Mouse (Mus musculus) forebrain, embryonic 11.5 days (tissue): ENCODE measurements around the gene Gramd1c. TPM values are rescaled to one million over a fixed set of nuclear protein-coding genes. Genes with fewer than 3 reads are reported as not detected.

Source experiments
- ATAC-seq: fragments of 200-750 bp; cut with Nextera tagmentation; replicated peaks from 2 replicates; pipeline ENCODE4 v1.8.0; 2017; ENCODE audit warnings: moderate TSS enrichment; ENCODE audit not compliant: low FRiP score
- DNase-seq: peaks from one replicate; pipeline ENCODE4 v3.0.0-alpha.2; 2017; ENCODE audit warnings: low spot score
- H3K27ac ChIP-seq: fragments of 300-500 bp; sonication (generic); 2 replicates; pipeline ENCODE4 v1.5.1; 2014; ENCODE audit warnings: low read depth, low read length
- H3K27me3 ChIP-seq: fragments of 300-500 bp; sonication (generic); 2 replicates; pipeline ENCODE4 v1.6.1; 2014; ENCODE audit warnings: mild to moderate bottlenecking, low read length, mixed read lengths; ENCODE audit not compliant: control insufficient read depth, insufficient read depth
- H3K36me3 ChIP-seq: fragments of 300-500 bp; sonication (generic); 2 replicates; pipeline ENCODE4 v1.6.1; 2014; ENCODE audit warnings: mild to moderate bottlenecking, low read length, moderate library complexity, mixed read lengths; ENCODE audit not compliant: control insufficient read depth, insufficient read depth
- H3K4me1 ChIP-seq: fragments of 300-500 bp; sonication (generic); replicated peaks from 2 replicates; pipeline ENCODE4 v1.6.1; 2014; ENCODE audit warnings: low read length, mixed read lengths; ENCODE audit not compliant: control insufficient read depth, insufficient read depth
- H3K4me2 ChIP-seq: fragments of 300-500 bp; sonication (generic); 2 replicates; pipeline ENCODE4 v1.6.1; 2014; ENCODE audit warnings: low read depth, mild to moderate bottlenecking, low read length, moderate library complexity, mixed read lengths; ENCODE audit not compliant: severe bottlenecking
- H3K4me3 ChIP-seq: fragments of 300-500 bp; sonication (generic); 2 replicates; pipeline ENCODE4 v1.5.1; 2014; ENCODE audit warnings: low read depth, low read length
- H3K9ac ChIP-seq: fragments of 300-500 bp; sonication (generic); 2 replicates; pipeline ENCODE4 v1.6.1; 2014; ENCODE audit warnings: low read length
- H3K9me3 ChIP-seq: fragments of 300-500 bp; sonication (generic); 2 replicates; pipeline ENCODE4 v1.6.1; 2016; ENCODE audit warnings: low read length, mixed read lengths; ENCODE audit not compliant: control insufficient read depth
- WGBS: fragments of 180-500 bp; shearing (Covaris S2); extraction: QIAGEN DNeasy Blood & Tissue Kit; methylation state at CpG from one replicate; pipeline ENCODE4 v1.1.7; 2014; 5-methylcytosine and 5-hydroxymethylcytosine counted together
- polyA plus RNA-seq: library from polyadenylated mRNA; unstranded; fragments of >200 nt; fragmentation: Nextera tagmentation; extraction: Ambion mirVana; gene quantifications from 2 replicates; pipeline ENCODE4 v1.2.1, GENCODE M21; 2014

Gramd1c gene
- polyA plus RNA-seq, 1 experiment from 2014 or later, result 3.1 TPM

- 82% methylated on average over 4 of the region's 4 CpGs for WGBS
- no peak overlapping the region for H3K4me3 ChIP-seq
- no peak overlapping the region for H3K4me2 ChIP-seq
- no peaks in the 10 kb centered on the region for H3K9me3 ChIP-seq
- no peaks in the 10 kb centered on the region for H3K27me3 ChIP-seq
- H3K9ac ChIP-seq, result no peak overlapping the region
- DNase-seq (no peak), ATAC-seq (no peak)
- no peaks in the 10 kb centered on the region for H3K36me3 ChIP-seq
- no peaks in the 10 kb centered on the region for H3K4me1 ChIP-seq
- no peak overlapping the region for H3K27ac ChIP-seq
Observed at GRCm38 (mm10) chr16:43958038-43958437, 105.1 kb downstream of the Gramd1c start.

DNA sequence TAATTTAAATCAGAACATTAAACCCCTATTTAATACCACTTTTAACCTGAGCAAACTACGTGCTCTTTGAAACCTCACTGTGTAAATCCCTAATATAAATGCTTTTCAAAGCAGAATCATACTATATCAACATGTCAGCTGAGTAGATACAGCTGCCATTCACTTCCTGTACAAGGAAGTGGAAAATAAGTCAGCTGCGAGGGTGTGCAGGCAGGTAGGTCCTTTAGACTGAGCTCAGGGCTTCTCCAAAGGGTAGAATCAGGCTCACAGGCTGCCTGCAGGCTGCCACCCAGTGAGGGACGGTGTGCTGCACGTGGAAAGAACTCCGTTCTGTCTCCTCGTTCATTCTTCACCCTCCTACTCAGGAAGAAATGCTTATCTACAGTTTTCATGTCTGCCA, 108.2 kb downstream of the Gramd1c start:
- no peaks in the 10 kb centered on the region for H3K9me3 ChIP-seq
- no peaks in the 10 kb centered on the region for H3K27me3 ChIP-seq
- no peak for ATAC-seq

DNA sequence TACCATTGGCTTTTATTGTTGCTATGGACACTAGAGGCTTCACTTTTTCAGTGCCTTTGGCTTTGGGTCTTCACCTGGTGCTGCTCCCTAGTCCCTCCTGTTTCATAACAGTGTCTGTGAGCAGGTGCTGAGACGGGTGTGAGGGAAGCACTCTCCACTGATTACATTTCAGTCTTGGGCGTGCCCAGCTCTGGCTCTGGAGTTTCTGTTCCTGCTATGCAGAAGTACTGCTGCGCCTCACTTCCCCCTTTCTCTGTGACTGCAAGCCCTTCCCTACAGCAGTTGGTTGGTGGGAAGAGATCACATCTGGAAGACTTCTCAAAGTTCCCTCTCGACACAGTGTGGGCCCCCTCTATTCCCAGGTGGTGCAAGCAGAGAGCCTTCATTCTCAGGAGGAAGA, 111.6 kb downstream of the Gramd1c start:
- ATAC-seq, result no peak
- no peaks in the 10 kb centered on the region for H3K4me1 ChIP-seq
- no peaks in the 10 kb centered on the region for H3K9me3 ChIP-seq
- no peak overlapping the region for H3K4me3 ChIP-seq
- H3K36me3 ChIP-seq, result no peaks in the 10 kb centered on the region
- no peaks in the 10 kb centered on the region for H3K27me3 ChIP-seq
- no peak overlapping the region for H3K4me2 ChIP-seq
- 86% methylated on average over 4 of the region's 4 CpGs for WGBS
- no peak for DNase-seq
- H3K27ac ChIP-seq, result no peak overlapping the region
- no peak overlapping the region for H3K9ac ChIP-seq

More for the DNA sequence above, 108.2 kb downstream of the Gramd1c start:
- Histone ChIP-seq H3K36me3 (no peaks in the 10 kb centered on the region), H3K4me2 (no peak overlapping the region), H3K4me3 (no peak overlapping the region), H3K9ac (no peak overlapping the region), H3K4me1 (no peaks in the 10 kb centered on the region), H3K27ac (no peak overlapping the region)
- DNase-seq, result no peak
- WGBS, result 87% methylated on average over 6 of the region's 6 CpGs

GRCm38 (mm10) chr16:43945869-43946268, 117.3 kb downstream of the Gramd1c start:
- DNase-seq, result no peak
- H3K4me2 ChIP-seq, result no peak overlapping the region
- WGBS, result 83% methylated on average over 3 of the region's 3 CpGs
- ATAC-seq, result no peak
- no peaks in the 10 kb centered on the region for H3K4me1 ChIP-seq
- no peak overlapping the region for H3K9ac ChIP-seq
- H3K9me3 ChIP-seq, result no peaks in the 10 kb centered on the region
- no peaks in the 10 kb centered on the region for H3K36me3 ChIP-seq
- H3K27ac ChIP-seq, result no peak overlapping the region
- H3K27me3 ChIP-seq, result no peaks in the 10 kb centered on the region
- H3K4me3 ChIP-seq, result no peak overlapping the region

- H3K9me3 ChIP-seq, result no peaks in the 10 kb centered on the region
- H3K9ac ChIP-seq, result no peak overlapping the region
- no peak overlapping the region for H3K4me2 ChIP-seq
- 87% methylated on average over 3 of the region's 3 CpGs for WGBS
- DNase-seq (no peak), ATAC-seq (no peak)
- no peak overlapping the region for H3K27ac ChIP-seq
- H3K4me3 ChIP-seq, result no peak overlapping the region
- no peaks in the 10 kb centered on the region for H3K27me3 ChIP-seq
- no peaks in the 10 kb centered on the region for H3K4me1 ChIP-seq
- no peaks in the 10 kb centered on the region for H3K36me3 ChIP-seq
Observed at GRCm38 (mm10) chr16:43945351-43945750, 117.8 kb downstream of the Gramd1c start.

- no peak overlapping the region for H3K9ac ChIP-seq
- no peak overlapping the region for H3K27ac ChIP-seq
- WGBS, result 86% methylated on average over 4 of the region's 4 CpGs
- no peak for ATAC-seq
- H3K36me3 ChIP-seq, result no peaks in the 10 kb centered on the region
- H3K4me1 ChIP-seq, result no peaks in the 10 kb centered on the region
- no peaks in the 10 kb centered on the region for H3K27me3 ChIP-seq
- no peak overlapping the region for H3K4me2 ChIP-seq
- no peak overlapping the region for H3K4me3 ChIP-seq
- H3K9me3 ChIP-seq, result no peaks in the 10 kb centered on the region
- DNase-seq, result no peak
Observed at GRCm38 (mm10) chr16:43940846-43941245, 122.3 kb downstream of the Gramd1c start.

- H3K27me3 ChIP-seq, result no peaks in the 10 kb centered on the region
- no peak overlapping the region for H3K27ac ChIP-seq
- 90% methylated on average over 3 of the region's 3 CpGs for WGBS
- DNase-seq, result no peak
- H3K9me3 ChIP-seq, result no peaks in the 10 kb centered on the region
- no peak overlapping the region for H3K4me3 ChIP-seq
- no peak overlapping the region for H3K4me2 ChIP-seq
- no peak overlapping the region for H3K9ac ChIP-seq
- no peak for ATAC-seq
- H3K36me3 ChIP-seq, result no peaks in the 10 kb centered on the region
- H3K4me1 ChIP-seq, result no peaks in the 10 kb centered on the region
Observed at GRCm38 (mm10) chr16:43935892-43936291, 127.3 kb downstream of the Gramd1c start.

DNA sequence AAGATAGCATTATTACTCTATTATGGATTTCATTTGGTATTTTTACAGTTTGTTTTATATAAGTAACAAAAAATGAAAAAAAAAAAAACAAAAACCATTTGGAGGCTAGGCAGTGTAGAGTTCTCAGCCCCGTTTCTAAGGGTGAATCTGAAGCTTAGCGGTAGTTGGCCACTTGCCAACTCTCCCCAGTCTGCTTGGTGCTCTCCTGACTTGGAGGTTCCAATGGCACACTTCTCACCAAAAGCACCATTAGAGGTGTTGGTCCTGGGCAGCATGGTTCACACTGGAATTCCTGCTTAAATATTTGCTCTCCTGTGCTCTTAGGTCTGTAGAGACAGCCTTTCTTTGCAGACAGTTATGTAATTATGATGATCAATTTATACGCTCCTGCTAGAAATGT, 127.8 kb downstream of the Gramd1c start:
- no peak overlapping the region for H3K4me3 ChIP-seq
- no peak overlapping the region for H3K27ac ChIP-seq
- no peaks in the 10 kb centered on the region for H3K4me1 ChIP-seq
- no peaks in the 10 kb centered on the region for H3K9me3 ChIP-seq
- H3K27me3 ChIP-seq, result no peaks in the 10 kb centered on the region
- H3K4me2 ChIP-seq, result no peak overlapping the region
- ATAC-seq, result no peak
- WGBS, result 85% methylated on average over 3 of the region's 3 CpGs
- H3K9ac ChIP-seq, result no peak overlapping the region
- H3K36me3 ChIP-seq, result no peaks in the 10 kb centered on the region
- DNase-seq, result no peak

DNA sequence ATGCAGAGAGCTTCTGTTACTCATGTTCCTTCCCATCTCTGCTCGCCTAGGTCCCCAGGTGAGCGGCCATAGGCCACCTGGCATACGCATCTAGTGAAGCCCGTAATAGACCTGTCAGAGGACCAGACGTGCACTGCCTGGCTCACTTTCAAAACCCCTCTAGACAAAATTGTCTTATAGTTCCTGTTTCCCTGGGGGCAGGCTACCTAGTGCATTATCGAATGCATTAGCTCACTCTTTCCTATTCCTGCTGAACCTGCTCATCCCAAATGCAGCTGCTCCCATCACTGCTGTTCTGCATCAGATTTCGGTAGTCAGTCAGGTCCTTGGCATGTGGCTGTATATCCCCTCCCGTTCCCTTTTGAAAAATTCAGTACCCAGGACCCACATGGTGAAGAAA, 128.3 kb downstream of the Gramd1c start:
- DNase-seq, result no peak
- WGBS, result 94% methylated on average over 8 of the region's 8 CpGs

More for the DNA sequence above, 128.3 kb downstream of the Gramd1c start:
- no peak overlapping the region for H3K9ac ChIP-seq
- no peak for ATAC-seq
- H3K27ac ChIP-seq, result no peak overlapping the region
- no peak overlapping the region for H3K4me3 ChIP-seq
- H3K4me1 ChIP-seq, result no peaks in the 10 kb centered on the region
- H3K36me3 ChIP-seq, result no peaks in the 10 kb centered on the region
- H3K9me3 ChIP-seq, result no peaks in the 10 kb centered on the region
- no peak overlapping the region for H3K4me2 ChIP-seq
- H3K27me3 ChIP-seq, result no peaks in the 10 kb centered on the region
